Mouse (Mus musculus): ENCODE data around the gene Bid. TPM values are rescaled to one million over a fixed set of nuclear protein-coding genes. Genes with fewer than 3 reads are reported as not detected.
"Not testable (repeated sequence)": the region's sequence is repeated elsewhere in the genome, so short reads cannot be mapped to it uniquely, and the experiment has no call there.

The Bid gene
- polyA plus RNA-seq, 1 experiment from 2014 or later: 21.0 TPM

DNA sequence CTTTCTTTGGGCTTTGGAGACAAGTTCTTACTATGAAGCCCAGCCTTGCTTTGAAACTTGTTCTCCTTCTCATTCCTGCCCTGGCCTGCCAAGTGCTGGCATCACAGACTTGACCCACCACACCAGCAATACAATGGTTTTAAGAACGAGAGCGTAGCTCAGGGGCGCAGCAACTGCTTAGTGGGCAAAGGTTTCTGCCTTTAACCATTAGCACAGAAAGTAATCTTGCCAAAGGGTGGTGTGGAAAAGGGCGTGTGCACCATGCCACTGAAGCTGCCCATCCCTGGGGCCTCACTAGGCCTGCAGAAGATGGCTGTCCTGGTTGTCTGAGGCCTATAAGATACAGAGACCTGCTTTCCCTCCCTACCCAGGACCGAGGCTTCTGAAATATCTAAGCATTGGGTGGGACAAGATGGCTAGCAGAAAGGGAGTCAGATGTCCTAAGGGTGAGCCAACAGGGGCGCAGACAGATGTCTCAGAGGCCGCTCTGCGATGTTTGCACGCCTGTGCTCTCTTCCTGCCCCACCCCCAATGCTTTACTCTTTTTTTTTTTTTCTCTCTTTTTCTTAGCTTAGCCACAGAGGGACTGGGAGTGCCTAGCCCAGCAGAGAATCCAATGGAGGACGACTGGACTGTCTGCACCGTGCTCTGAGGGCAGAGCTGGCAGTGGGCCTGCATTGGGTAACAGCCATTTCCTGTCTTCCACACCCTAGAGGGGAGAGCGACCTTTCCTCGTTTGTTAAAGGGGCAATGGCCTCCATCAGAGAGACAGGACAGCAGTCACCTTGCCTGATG, 5.2 kb downstream of the Bid start:
- Histone ChIP-seq H3K4me1 (replicated peaks) (peaks cover 21% of the 10 kb centered on the region), H3K4me2 (replicated peaks) (no peak overlapping the region), H3K27ac (no peak overlapping the region), H3K36me3 (no peaks in the 10 kb centered on the region), H3K9ac (no peak overlapping the region), H3K9me3 (no peaks in the 10 kb centered on the region), H3K27me3 (replicated peaks) (no peaks in the 10 kb centered on the region), H3K4me3 (replicated peaks) (no peak overlapping the region)
- 69% methylated on average over 13 of the region's 13 CpGs for WGBS
- no peak for ATAC-seq

DNA sequence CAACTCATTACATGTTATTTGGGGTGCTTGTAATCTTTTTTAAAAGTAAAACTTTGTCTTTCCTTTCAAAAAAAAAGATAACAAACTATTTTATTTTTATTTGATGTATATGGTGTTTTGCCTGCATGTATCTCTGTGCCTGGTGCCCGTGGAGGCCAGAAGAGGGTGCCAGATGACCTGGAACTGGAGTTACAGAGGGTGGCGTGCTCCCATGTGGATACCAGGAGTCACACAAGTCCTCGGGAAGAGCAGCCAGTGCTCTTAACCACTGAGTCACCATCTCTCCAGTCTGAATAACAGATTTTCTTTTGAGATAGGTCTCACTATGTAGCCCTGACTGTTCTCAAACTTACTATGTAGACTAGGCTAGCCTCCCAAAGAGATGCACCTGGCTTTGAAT, 7.2 kb downstream of the Bid start:
- no peaks in the 10 kb centered on the region for H3K27me3 ChIP-seq (replicated peaks)
- H3K9ac ChIP-seq: no peak overlapping the region
- H3K9me3 ChIP-seq: no peaks in the 10 kb centered on the region
- no peaks in the 10 kb centered on the region for H3K36me3 ChIP-seq
- 84% methylated on average over 3 of the region's 3 CpGs for WGBS
- ATAC-seq: no peak
- H3K4me1 ChIP-seq (replicated peaks): peaks cover 10% of the 10 kb centered on the region
- no peak overlapping the region for H3K4me3 ChIP-seq (replicated peaks)
- no peak overlapping the region for H3K4me2 ChIP-seq (replicated peaks)
- H3K27ac ChIP-seq: no peak overlapping the region

GRCm38 (mm10) chr6:120907876-120908597, 8.6 kb downstream of the Bid start:
- H3K9me3 ChIP-seq; H3K9ac ChIP-seq; H3K4me2 ChIP-seq (replicated peaks); ATAC-seq; H3K27ac ChIP-seq; H3K36me3 ChIP-seq; H3K4me3 ChIP-seq (replicated peaks); H3K27me3 ChIP-seq (replicated peaks): not testable (repeated sequence)
- H3K4me1 ChIP-seq (replicated peaks): peaks cover 10% of the 10 kb centered on the region
- 90% methylated on average over 10 of the region's 10 CpGs for WGBS

GRCm38 (mm10) chr6:120906521-120906920, 10.1 kb downstream of the Bid start:
- no peaks in the 10 kb centered on the region for H3K36me3 ChIP-seq
- H3K4me3 ChIP-seq (replicated peaks): no peak overlapping the region
- H3K9ac ChIP-seq: no peak overlapping the region
- no peaks in the 10 kb centered on the region for H3K9me3 ChIP-seq
- no peak overlapping the region for H3K27ac ChIP-seq
- H3K4me2 ChIP-seq (replicated peaks): no peak overlapping the region
- no peaks in the 10 kb centered on the region for H3K27me3 ChIP-seq (replicated peaks)
- H3K4me1 ChIP-seq (replicated peaks): peaks cover 4% of the 10 kb centered on the region
- no peak for ATAC-seq
- WGBS: 94% methylated on average over 6 of the region's 6 CpGs

- no peak for ATAC-seq
- no peak overlapping the region for H3K4me2 ChIP-seq (replicated peaks)
- no peaks in the 10 kb centered on the region for H3K36me3 ChIP-seq
- no peak overlapping the region for H3K9ac ChIP-seq
- WGBS: 73% methylated on average over 5 of the region's 5 CpGs
- H3K4me3 ChIP-seq (replicated peaks): no peak overlapping the region
- H3K27ac ChIP-seq: no peak overlapping the region
- no peaks in the 10 kb centered on the region for H3K9me3 ChIP-seq
- no peaks in the 10 kb centered on the region for H3K27me3 ChIP-seq (replicated peaks)
- H3K4me1 ChIP-seq (replicated peaks): no peaks in the 10 kb centered on the region; the same call in 1 of the 2 replicates
Observed at GRCm38 (mm10) chr6:120905111-120905510, 11.5 kb downstream of the Bid start.

DNA sequence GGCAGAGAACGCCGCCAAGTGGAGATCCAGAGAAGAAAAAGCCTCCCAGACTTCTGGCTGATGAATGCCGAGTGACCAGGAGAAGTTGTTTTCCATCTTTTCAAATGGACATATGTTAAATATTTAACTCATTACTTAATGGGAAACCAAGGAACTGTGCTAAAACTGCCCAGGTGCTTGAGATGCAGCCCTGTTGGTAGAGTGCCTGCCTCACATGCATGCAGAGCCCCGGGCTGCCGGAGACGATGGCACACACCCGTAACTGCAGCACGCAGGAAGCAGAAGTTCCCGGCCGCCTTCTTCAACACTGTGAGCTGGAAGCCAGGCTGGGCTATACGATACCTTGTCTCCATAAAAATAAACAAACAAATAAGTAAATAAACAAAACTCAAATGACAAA, 12.7 kb downstream of the Bid start:
- no peaks in the 10 kb centered on the region for H3K36me3 ChIP-seq
- H3K4me2 ChIP-seq (replicated peaks): no peak overlapping the region
- ATAC-seq: 0 out of 2 replicates have a peak, but pooled peaks have one; percentile 22
- no peak overlapping the region for H3K27ac ChIP-seq
- no peak overlapping the region for H3K9ac ChIP-seq
- H3K9me3 ChIP-seq: no peaks in the 10 kb centered on the region
- H3K4me3 ChIP-seq (replicated peaks): no peak overlapping the region
- H3K4me1 ChIP-seq (replicated peaks): no peaks in the 10 kb centered on the region; the same call in 1 of the 2 replicates
- WGBS: 83% methylated on average over 11 of the region's 11 CpGs
- no peaks in the 10 kb centered on the region for H3K27me3 ChIP-seq (replicated peaks)

DNA sequence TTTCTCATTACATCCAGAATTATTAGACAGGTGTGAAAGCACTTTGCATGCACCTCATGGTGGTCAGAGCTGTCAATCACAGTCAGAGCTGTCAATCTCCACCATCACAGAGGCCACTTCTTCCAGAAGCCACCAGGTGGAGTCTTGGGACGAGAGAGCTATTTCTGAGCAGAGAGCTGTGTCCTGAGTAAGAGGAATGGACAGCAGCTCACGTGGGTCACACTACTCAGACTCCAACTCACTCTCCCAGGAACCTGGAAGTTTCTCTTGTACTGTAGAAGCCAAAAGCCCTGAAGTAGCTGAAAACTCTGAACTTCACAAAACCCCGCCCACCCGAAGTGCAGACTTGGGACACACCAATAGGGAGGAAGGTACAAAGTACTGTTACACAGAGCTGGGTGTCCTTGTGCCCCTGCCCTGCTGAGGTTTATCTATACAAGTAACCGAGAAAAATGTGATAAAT, 13.2 kb downstream of the Bid start:
- Histone ChIP-seq H3K4me2 (replicated peaks) (no peak overlapping the region), H3K36me3 (no peaks in the 10 kb centered on the region), H3K4me3 (replicated peaks) (no peak overlapping the region), H3K4me1 (replicated peaks) (no peaks in the 10 kb centered on the region; the same call in 1 of the 2 replicates), H3K27ac (no peak overlapping the region), H3K9ac (no peak overlapping the region), H3K27me3 (replicated peaks) (no peaks in the 10 kb centered on the region), H3K9me3 (no peaks in the 10 kb centered on the region)
- WGBS: 46% methylated on average over 5 of the region's 5 CpGs
- ATAC-seq: peak; percentile 80

DNA sequence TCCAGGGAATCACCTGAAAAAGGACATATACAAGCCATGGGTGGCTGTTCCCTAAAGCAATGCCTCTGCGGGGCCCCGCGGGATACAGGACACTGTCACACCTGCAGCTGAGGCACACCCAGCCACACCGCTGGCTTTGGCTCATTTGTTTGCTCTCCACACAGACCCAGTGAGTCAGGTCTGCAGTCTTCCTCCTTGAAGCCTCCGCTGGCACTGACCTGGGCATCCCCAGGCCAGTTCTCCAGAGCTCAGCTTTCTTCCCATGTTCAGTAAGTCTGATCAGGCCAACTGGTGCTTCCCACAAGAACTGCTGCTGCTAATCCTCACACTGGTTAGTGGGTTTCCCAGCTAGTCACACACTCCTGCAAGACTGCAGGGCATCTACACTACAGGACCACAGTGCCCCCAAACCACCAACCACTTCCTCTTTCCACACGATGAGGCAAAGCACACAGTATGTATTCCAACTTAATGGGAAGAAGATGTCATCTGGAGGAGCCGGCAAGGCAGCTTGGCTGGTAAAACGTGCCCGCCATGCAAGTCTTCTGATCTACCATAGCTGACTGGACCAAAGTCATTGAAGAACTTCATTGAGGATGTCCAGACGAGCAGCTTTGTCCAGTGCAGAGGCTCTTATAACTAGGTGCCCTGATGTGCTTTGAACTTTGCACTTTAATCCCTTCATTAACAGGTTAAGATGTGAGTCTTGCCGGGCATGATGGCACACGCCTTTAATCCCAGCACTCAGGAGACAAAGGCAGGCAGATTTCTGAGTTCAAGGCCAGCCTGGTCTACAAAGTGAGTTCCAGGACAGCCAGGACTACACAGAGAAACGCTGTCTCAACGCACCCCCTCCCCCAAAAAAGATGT, 14.6 kb downstream of the Bid start:
- no peaks in the 10 kb centered on the region for H3K27me3 ChIP-seq (replicated peaks)
- no peak for ATAC-seq
- H3K9ac ChIP-seq: no peak overlapping the region
- H3K4me3 ChIP-seq (replicated peaks): no peak overlapping the region
- no peaks in the 10 kb centered on the region for H3K36me3 ChIP-seq
- H3K4me2 ChIP-seq (replicated peaks): no peak overlapping the region
- WGBS: 82% methylated on average over 14 of the region's 14 CpGs
- no peak overlapping the region for H3K27ac ChIP-seq
- no peaks in the 10 kb centered on the region; the same call in 1 of the 2 replicates for H3K4me1 ChIP-seq (replicated peaks)
- H3K9me3 ChIP-seq: no peaks in the 10 kb centered on the region

DNA sequence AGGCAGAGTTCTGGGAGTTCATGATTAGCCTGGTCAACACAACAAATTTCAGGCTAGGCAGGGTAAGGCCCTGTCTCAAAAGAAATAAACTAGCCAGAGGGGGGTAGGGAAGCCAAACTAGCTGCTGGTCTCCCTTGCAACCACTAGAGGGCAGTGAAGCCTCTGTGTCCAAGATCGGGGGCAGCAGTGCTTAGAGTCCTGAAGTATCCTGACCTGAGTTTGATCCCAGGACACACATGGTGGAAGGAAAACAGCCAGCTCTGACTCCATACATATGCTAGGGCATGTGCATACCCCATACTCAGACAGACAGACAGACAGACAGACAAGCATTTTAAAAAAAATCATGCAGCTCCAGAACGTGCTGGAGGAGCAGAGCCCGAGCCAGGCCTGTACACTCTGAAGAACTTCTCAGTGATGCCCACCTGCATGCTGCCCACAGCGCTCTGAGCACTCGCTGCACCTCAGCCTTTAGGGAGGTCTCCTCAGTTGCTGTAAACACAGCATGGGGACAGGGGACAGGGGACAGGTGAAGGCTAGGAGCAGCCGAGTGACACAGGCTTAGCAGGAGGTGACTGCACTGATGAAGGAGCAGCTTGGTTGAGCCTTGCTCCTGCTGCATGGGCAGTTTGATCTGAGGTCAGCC, 18.3 kb downstream of the Bid start:
- peaks cover 7% of the 10 kb centered on the region; the same call in 1 of the 2 replicates for H3K36me3 ChIP-seq
- no peak overlapping the region for H3K4me2 ChIP-seq (replicated peaks)
- peak; percentile 23 for ATAC-seq
- no peak overlapping the region for H3K9ac ChIP-seq
- 70% methylated on average over 6 of the region's 6 CpGs for WGBS
- no peak overlapping the region for H3K4me3 ChIP-seq (replicated peaks)
- no peaks in the 10 kb centered on the region for H3K9me3 ChIP-seq
- H3K27ac ChIP-seq: no peak overlapping the region
- no peaks in the 10 kb centered on the region; the same call in 1 of the 2 replicates for H3K4me1 ChIP-seq (replicated peaks)
- no peaks in the 10 kb centered on the region for H3K27me3 ChIP-seq (replicated peaks)

- Histone ChIP-seq H3K27me3 (replicated peaks) (no peaks in the 10 kb centered on the region), H3K27ac (no peak overlapping the region), H3K4me3 (replicated peaks) (no peak overlapping the region), H3K9me3 (no peaks in the 10 kb centered on the region), H3K4me2 (replicated peaks) (no peak overlapping the region), H3K4me1 (replicated peaks) (no peaks in the 10 kb centered on the region), H3K9ac (no peak overlapping the region), H3K36me3 (peaks cover 9% of the 10 kb centered on the region)
- no peak for ATAC-seq
- 79% methylated on average over 9 of the region's 9 CpGs for WGBS
Observed at GRCm38 (mm10) chr6:120894524-120894923, 22.1 kb downstream of the Bid start.

DNA sequence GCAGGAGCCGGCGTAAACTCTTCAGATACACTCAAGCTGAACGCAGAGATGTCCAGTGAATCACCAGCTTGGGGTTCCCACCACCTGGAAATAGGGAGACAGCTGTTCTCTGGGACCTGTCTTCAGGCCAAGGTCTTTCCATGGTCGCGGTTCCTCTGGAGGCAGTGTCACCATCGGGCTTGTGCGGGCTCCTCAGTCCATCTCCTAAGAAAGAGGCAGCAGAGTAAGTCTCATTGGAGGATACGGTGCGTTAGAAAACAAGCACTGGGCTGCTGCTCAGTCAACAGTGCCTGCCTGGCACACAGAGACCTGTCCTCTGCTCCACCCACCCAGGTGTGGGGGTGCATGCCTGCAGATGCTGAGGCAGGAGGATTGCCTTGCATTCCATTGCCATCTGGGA, 22.6 kb downstream of the Bid start:
- no peaks in the 10 kb centered on the region for H3K4me1 ChIP-seq (replicated peaks)
- H3K27me3 ChIP-seq (replicated peaks): no peaks in the 10 kb centered on the region
- no peak overlapping the region for H3K9ac ChIP-seq
- no peaks in the 10 kb centered on the region for H3K9me3 ChIP-seq
- no peak overlapping the region for H3K4me3 ChIP-seq (replicated peaks)
- H3K27ac ChIP-seq: no peak overlapping the region
- ATAC-seq: no peak
- WGBS: 94% methylated on average over 9 of the region's 9 CpGs
- H3K36me3 ChIP-seq: peaks cover 9% of the 10 kb centered on the region
- no peak overlapping the region for H3K4me2 ChIP-seq (replicated peaks)
